Mouse (Mus musculus) limb, embryonic 14.5 days (tissue): ENCODE data around the gene Rabgef1. TPM values are rescaled to one million over a fixed set of nuclear protein-coding genes. Genes with fewer than 3 reads are reported as not detected.

ENCODE experiments used
- ATAC-seq: fragments of 200-750 bp; cut with Nextera tagmentation; 2 replicates; pipeline ENCODE4 v1.8.0; 2017; ENCODE audit warnings: low read depth, moderate number of reproducible peaks, moderate TSS enrichment; ENCODE audit not compliant: low FRiP score
- DNase-seq: peaks from one replicate; pipeline ENCODE4 v3.0.0-alpha.2; 2015; ENCODE audit warnings: low spot score
- H3K27ac ChIP-seq: fragments of 300-500 bp; sonication (generic); replicated peaks from 2 replicates; pipeline ENCODE4 v1.5.1; 2014; ENCODE audit warnings: low read depth, mild to moderate bottlenecking, low read length, moderate library complexity, mixed read lengths
- H3K27me3 ChIP-seq: fragments of 300-500 bp; sonication (generic); 2 replicates; pipeline ENCODE4 v1.6.1; 2014; ENCODE audit warnings: low read length, mixed read lengths; ENCODE audit not compliant: control insufficient read depth, insufficient read depth
- H3K36me3 ChIP-seq: fragments of 300-500 bp; sonication (generic); 2 replicates; pipeline ENCODE4 v1.6.1; 2014; ENCODE audit warnings: mild to moderate bottlenecking, low read length, moderate library complexity, mixed read lengths; ENCODE audit not compliant: control insufficient read depth, insufficient read depth
- H3K4me1 ChIP-seq: fragments of 300-500 bp; sonication (generic); 2 replicates; pipeline ENCODE4 v1.6.1; 2014; ENCODE audit warnings: antibody characterized with exemption, low read length, mixed read lengths; ENCODE audit not compliant: control insufficient read depth, insufficient read depth
- H3K4me2 ChIP-seq: fragments of 300-500 bp; sonication (generic); replicated peaks from 2 replicates; pipeline ENCODE4 v1.6.1; 2014; ENCODE audit warnings: low read depth, mild to moderate bottlenecking, low read length, moderate library complexity; ENCODE audit not compliant: severe bottlenecking
- H3K4me3 ChIP-seq: fragments of 300-500 bp; sonication (generic); replicated peaks from 2 replicates; pipeline ENCODE4 v1.5.1; 2014; ENCODE audit warnings: low read length
- H3K9ac ChIP-seq: fragments of 300-500 bp; sonication (generic); 2 replicates; pipeline ENCODE4 v1.6.1; 2014; ENCODE audit warnings: mild to moderate bottlenecking, low read depth, low read length, moderate library complexity; ENCODE audit not compliant: severe bottlenecking
- H3K9me3 ChIP-seq: fragments of 300-500 bp; sonication (generic); 2 replicates; pipeline ENCODE4 v1.6.1; 2016; ENCODE audit warnings: low read length; ENCODE audit not compliant: control insufficient read depth
- POLR2A ChIP-seq: fragments of 200-500 bp; IDR thresholded peaks from 2 replicates; pipeline ENCODE4 v1.8.0; 2012; ENCODE audit warnings: inconsistent platforms, mild to moderate bottlenecking, moderate library complexity, borderline replicate concordance; ENCODE audit not compliant: insufficient read depth, insufficient read length; ENCODE audit errors: extremely low read depth
- WGBS: fragments of 180-500 bp; shearing (Covaris S2); extraction: QIAGEN DNeasy Blood & Tissue Kit; methylation state at CpG from one replicate; pipeline ENCODE4 v1.1.7; 2014; 5-methylcytosine and 5-hydroxymethylcytosine counted together
- polyA plus RNA-seq, 2 experiments: library from polyadenylated mRNA; depleted of rRNA in 1 of 2; stranded (reverse) in 1 of 2; unstranded in 1 of 2; fragments of >200 nt; fragmentation: Nextera tagmentation in 1 of 2; extraction: Ambion mirVana in 1 of 2; gene quantifications; 2 replicates each; pipeline versions ENCODE4 v1.2.1 to v1.2.3; 2012 to 2014

The Rabgef1 gene
- polyA plus RNA-seq (2012; rRNA removed) (20.2 and 21.7 TPM in 2 replicates), polyA plus RNA-seq (2014; fragmentation: Nextera tagmentation; extraction: Ambion mirVana) (19.4 and 24.2 TPM in 2 replicates)

GRCm38 (mm10) chr5:130171423-130171954 lies at the start of gene Rabgef1:
TSS of gene Rabgef1 (plus strand) at chr5:130171798.
- peak within 1 kb of the TSS; percentile 93 for H3K9ac ChIP-seq
- DNase-seq (peak; percentile 81), ATAC-seq (peak; percentile 96)
- H3K36me3 ChIP-seq: no peaks in the 10 kb centered on the region
- peak; percentile 97 for TF ChIP-seq POLR2A
- H3K27ac ChIP-seq: peak within 1 kb of the TSS; percentile 72
- H3K4me2 ChIP-seq: peak within 1 kb of the TSS; percentile 76
- peaks cover 7% of the 10 kb centered on the region for H3K4me1 ChIP-seq
- H3K4me3 ChIP-seq: peak within 1 kb of the TSS; percentile 92
- H3K27me3 ChIP-seq: no peaks in the 10 kb centered on the region
- under 1% methylated on average over 30 of the region's 62 CpGs for WGBS
- H3K9me3 ChIP-seq: no peaks in the 10 kb centered on the region

- Histone ChIP-seq H3K9ac (no peak overlapping the region), H3K4me2 (no peak overlapping the region), H3K9me3 (no peaks in the 10 kb centered on the region), H3K27ac (no peak overlapping the region), H3K27me3 (no peaks in the 10 kb centered on the region), H3K36me3 (peaks cover 4% of the 10 kb centered on the region; the same call in 1 of the 2 replicates), H3K4me3 (no peak overlapping the region), H3K4me1 (peaks cover 19% of the 10 kb centered on the region)
- no peak for DNase-seq
- WGBS: 82% methylated on average over 2 of the region's 2 CpGs
- TF ChIP-seq POLR2A: no peak
- ATAC-seq: no peak
These were observed 49.2 kb upstream of the Rabgef1 start for GRCm38 (mm10) chr5:130122355-130122754.

GRCm38 (mm10) chr5:130124271-130124670 lies 47.3 kb upstream of the Rabgef1 start:
- Histone ChIP-seq H3K4me1 (peaks cover 11% of the 10 kb centered on the region), H3K4me3 (no peak overlapping the region), H3K36me3 (peaks cover 4% of the 10 kb centered on the region; the same call in 1 of the 2 replicates), H3K27ac (no peak overlapping the region), H3K9me3 (no peaks in the 10 kb centered on the region), H3K9ac (no peak overlapping the region), H3K27me3 (no peaks in the 10 kb centered on the region), H3K4me2 (no peak overlapping the region)
- DNase-seq (no peak), ATAC-seq (no peak)
- WGBS: 68% methylated on average over 5 of the region's 5 CpGs
- TF ChIP-seq POLR2A: no peak

GRCm38 (mm10) chr5:130128686-130129523 lies 42.7 kb upstream of the Rabgef1 start:
- DNase-seq: peak; percentile 43
- Histone ChIP-seq H3K9me3 (no peaks in the 10 kb centered on the region), H3K9ac (no peak overlapping the region), H3K27ac (no peak overlapping the region), H3K4me3 (no peak overlapping the region), H3K4me1 (peaks cover 6% of the 10 kb centered on the region; the same call in 1 of the 2 replicates), H3K27me3 (no peaks in the 10 kb centered on the region), H3K4me2 (no peak overlapping the region), H3K36me3 (peaks cover 10% of the 10 kb centered on the region; the same call in 1 of the 2 replicates)
- 34% methylated on average over 9 of the region's 11 CpGs for WGBS
- peak; percentile 71 for ATAC-seq
- no peak for TF ChIP-seq POLR2A

- WGBS: 70% methylated on average over 5 of the region's 5 CpGs
- TF ChIP-seq POLR2A: no peak
- Histone ChIP-seq H3K9me3 (no peaks in the 10 kb centered on the region), H3K4me3 (no peak overlapping the region), H3K9ac (no peak overlapping the region), H3K27ac (no peak overlapping the region), H3K36me3 (peaks cover 16% of the 10 kb centered on the region), H3K4me2 (no peak overlapping the region), H3K27me3 (no peaks in the 10 kb centered on the region), H3K4me1 (peaks cover 6% of the 10 kb centered on the region; the same call in 1 of the 2 replicates)
- ATAC-seq (no peak), DNase-seq (no peak)
These were observed 42.1 kb upstream of the Rabgef1 start for GRCm38 (mm10) chr5:130129524-130129793.
